Mouse (Mus musculus) cerebellum, postnatal 25 days (tissue): ENCODE results near the gene Timp2.
A peak's percentile ranks its signal among the peaks of the same experiment; 100 is the strongest.

ENCODE experiments used
- DNase-seq, 2 experiments: peaks; one replicate each; pipeline ENCODE4 v3.0.0; 2021; ENCODE audit warnings: mixed read lengths in 2 of 2

The Timp2 gene

GRCm38 (mm10) chr11:118355640-118356039, at the start of gene Timp2:
Gene Timp2, minus strand, starts transcription at chr11:118355740.
- no peak for DNase-seq

GRCm38 (mm10) chr11:118405311-118405710, 49.8 kb upstream of the Timp2 start:
- peak; percentile 3 to 9 for DNase-seq

- DNase-seq = peak; percentile 12 to 14
Measured at GRCm38 (mm10) chr11:118403951-118404899, 48.7 kb upstream of the Timp2 start.

- DNase-seq = peak; percentile 39 to 40
Measured at GRCm38 (mm10) chr11:118403183-118403582, 47.6 kb upstream of the Timp2 start.

GRCm38 (mm10) chr11:118401760-118402280, 46.3 kb upstream of the Timp2 start, which contains the start of gene Lgals3bp:
Gene Lgals3bp, minus strand, starts transcription at chr11:118402092.
- DNase-seq = peak; percentile 71 to 75

- peak in 1 of 2 experiments; percentile 21 for DNase-seq
Measured at GRCm38 (mm10) chr11:118401195-118401594, 45.7 kb upstream of the Timp2 start.

GRCm38 (mm10) chr11:118400566-118400936, 45.0 kb upstream of the Timp2 start:
- DNase-seq = peak; percentile 5 to 35

- peak in 1 of 2 experiments; percentile 5 for DNase-seq
Measured at GRCm38 (mm10) chr11:118399891-118400565, 44.5 kb upstream of the Timp2 start.

- peak; percentile 4 to 5 for DNase-seq
Measured at GRCm38 (mm10) chr11:118397806-118398530, 42.4 kb upstream of the Timp2 start.

- DNase-seq = peak in 1 of 2 experiments; percentile 6
Measured at GRCm38 (mm10) chr11:118394538-118394937, 39.0 kb upstream of the Timp2 start.

- DNase-seq = peak; percentile 65 to 77
Measured at GRCm38 (mm10) chr11:118393991-118394390, 38.5 kb upstream of the Timp2 start.

- DNase-seq = peak; percentile 0 to 3
Measured at GRCm38 (mm10) chr11:118387816-118388215, 32.3 kb upstream of the Timp2 start.

GRCm38 (mm10) chr11:118379251-118380009, 23.9 kb upstream of the Timp2 start:
- DNase-seq = peak; percentile 88 to 94

GRCm38 (mm10) chr11:118378656-118379055, 23.1 kb upstream of the Timp2 start:
- peak in 1 of 2 experiments; percentile 3 for DNase-seq

- DNase-seq = peak in 1 of 2 experiments; percentile 14
Measured at GRCm38 (mm10) chr11:118376323-118376722, 20.8 kb upstream of the Timp2 start.

GRCm38 (mm10) chr11:118375881-118376280, 20.3 kb upstream of the Timp2 start:
- DNase-seq = peak in 1 of 2 experiments; percentile 4

GRCm38 (mm10) chr11:118375461-118375860, 19.9 kb upstream of the Timp2 start:
- DNase-seq = no peak

- no peak for DNase-seq
Measured at GRCm38 (mm10) chr11:118375006-118375405, 19.5 kb upstream of the Timp2 start.

GRCm38 (mm10) chr11:118374506-118374905, 19.0 kb upstream of the Timp2 start:
- DNase-seq = no peak

GRCm38 (mm10) chr11:118372641-118373040, 17.1 kb upstream of the Timp2 start:
- no peak for DNase-seq

- DNase-seq = no peak
Measured at GRCm38 (mm10) chr11:118371876-118372275, 16.3 kb upstream of the Timp2 start.

- no peak for DNase-seq
Measured at GRCm38 (mm10) chr11:118369657-118370056, 14.1 kb upstream of the Timp2 start.
